Mouse (Mus musculus) retina, adult 2 months (tissue): Measurements from ENCODE around the gene Lrwd1.
A peak's percentile ranks its signal among the peaks of the same experiment; 100 is the strongest.
"Not testable (repeated sequence)": the region's sequence is repeated elsewhere in the genome, so short reads cannot be mapped to it uniquely, and the experiment has no call there.

Experiments used
- DNase-seq: peaks from one replicate; pipeline ENCODE4 v3.0.0-alpha.2; 2012; ENCODE audit warnings: low read depth, low spot score

The Lrwd1 gene

GRCm38 (mm10) chr5:136147704-136148103 is 11.8 kb upstream of the Lrwd1 start:
- no peak for DNase-seq

GRCm38 (mm10) chr5:136146936-136147335 is 11.1 kb upstream of the Lrwd1 start:
- no peak for DNase-seq

GRCm38 (mm10) chr5:136144606-136145430 is 8.9 kb upstream of the Lrwd1 start:
- DNase-seq, result no peak

GRCm38 (mm10) chr5:136143161-136143755 is 7.4 kb upstream of the Lrwd1 start:
- no peak for DNase-seq

- DNase-seq, result no peak
Observed at GRCm38 (mm10) chr5:136142746-136143145, 6.9 kb upstream of the Lrwd1 start.

- no peak for DNase-seq
Observed at GRCm38 (mm10) chr5:136140057-136140482, 4.2 kb upstream of the Lrwd1 start.

- DNase-seq, result no peak
Observed at GRCm38 (mm10) chr5:136139393-136139792, 3.5 kb upstream of the Lrwd1 start.

- DNase-seq, result no peak
Observed at GRCm38 (mm10) chr5:136137658-136138274, 1.9 kb upstream of the Lrwd1 start.

- DNase-seq, result no peak
Observed at GRCm38 (mm10) chr5:136136292-136136990, 567 bp upstream of the Lrwd1 start.

- DNase-seq, result no peak
Observed at GRCm38 (mm10) chr5:136122165-136122564, 13.7 kb downstream of the Lrwd1 start.

- DNase-seq, result no peak
Observed at GRCm38 (mm10) chr5:136116784-136117112, 19.1 kb downstream of the Lrwd1 start.

GRCm38 (mm10) chr5:136115891-136116783 is 19.7 kb downstream of the Lrwd1 start, which contains the start of gene Polr2j:
Gene Polr2j, plus strand, starts transcription at chr5:136116631.
- peak; percentile 94 for DNase-seq

- not testable (repeated sequence) for DNase-seq
Observed at GRCm38 (mm10) chr5:136113546-136113945, 22.3 kb downstream of the Lrwd1 start.

- DNase-seq, result no peak
Observed at GRCm38 (mm10) chr5:136109042-136109441, 26.8 kb downstream of the Lrwd1 start.

GRCm38 (mm10) chr5:136108486-136108885 is 27.4 kb downstream of the Lrwd1 start:
- no peak for DNase-seq

GRCm38 (mm10) chr5:136104511-136104910 is 31.4 kb downstream of the Lrwd1 start:
- no peak for DNase-seq

- peak; percentile 67 for DNase-seq
Observed at GRCm38 (mm10) chr5:136102099-136102820, 33.6 kb downstream of the Lrwd1 start.

- no peak for DNase-seq
Observed at GRCm38 (mm10) chr5:136098536-136098935, 37.3 kb downstream of the Lrwd1 start.

- DNase-seq, result no peak
Observed at GRCm38 (mm10) chr5:136095089-136095488, 40.8 kb downstream of the Lrwd1 start.

- DNase-seq, result no peak
Observed at GRCm38 (mm10) chr5:136094249-136095010, 41.4 kb downstream of the Lrwd1 start.
